Mouse (Mus musculus): ENCODE measurements around the gene Ganc. TPM values are rescaled to one million over a fixed set of nuclear protein-coding genes. Genes with fewer than 3 reads are reported as not detected.

Ganc gene
- polyA plus RNA-seq, 1 experiment from 2014 or later = 10.0 TPM

DNA sequence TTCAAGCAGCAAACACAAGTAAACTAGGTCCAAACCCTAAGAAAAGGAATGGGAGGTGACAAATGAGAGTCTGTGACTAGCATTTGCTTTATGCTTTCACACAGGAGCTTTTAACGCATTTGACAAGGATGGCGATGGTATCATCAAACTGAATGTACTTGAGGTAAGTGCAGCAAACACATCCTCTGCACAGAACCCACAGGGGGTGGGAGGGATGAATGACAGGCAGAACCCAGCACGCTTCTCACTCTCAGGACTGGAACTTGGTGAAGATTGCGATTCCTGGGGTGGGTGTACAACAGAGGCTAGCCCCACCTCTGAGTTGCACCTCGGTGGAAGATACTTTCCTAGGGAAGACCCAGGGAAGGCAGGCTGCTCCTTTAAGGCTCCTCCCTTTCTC, 100.3 kb downstream of the Ganc start:
- no peak overlapping the region for H3K4me2 ChIP-seq (replicated peaks)
- ATAC-seq (ENCODE audit: low FRiP score, low read depth) = no peak
- H3K4me1 ChIP-seq = peaks cover 7% of the 10 kb centered on the region; the same call in 1 of the 2 replicates
- 90% methylated on average over 5 of the region's 5 CpGs for WGBS
- H3K27me3 ChIP-seq = no peaks in the 10 kb centered on the region
- H3K27ac ChIP-seq (replicated peaks) = no peak overlapping the region
- no peak overlapping the region for H3K4me3 ChIP-seq
- no peaks in the 10 kb centered on the region for H3K9me3 ChIP-seq
- H3K9ac ChIP-seq (replicated peaks) = no peak overlapping the region
- peaks cover 30% of the 10 kb centered on the region for H3K36me3 ChIP-seq

Other genes starting within 250 kb of the Ganc start
- gene Ehd4, start 249.3 kb upstream of the Ganc start, polyA plus RNA-seq (2016; fragmentation: Nextera tagmentation; extraction: Ambion mirVana) = 17.5 and 22.8 TPM in 2 replicates
- 0.13 and 0.19 TPM in 2 replicates for gene Pla2g4e, start 158.6 kb upstream of the Ganc start, polyA plus RNA-seq (2016; fragmentation: Nextera tagmentation; extraction: Ambion mirVana)
- not detected in 2 replicates for gene Pla2g4d, start 114.7 kb upstream of the Ganc start, polyA plus RNA-seq (2016; fragmentation: Nextera tagmentation; extraction: Ambion mirVana)
- gene Pla2g4f, start 89.7 kb upstream of the Ganc start, polyA plus RNA-seq (2016; fragmentation: Nextera tagmentation; extraction: Ambion mirVana) = 0.06 TPM in 1 of 2 replicates, not detected in the other
- gene Vps39, start 50.8 kb upstream of the Ganc start, polyA plus RNA-seq (2016; fragmentation: Nextera tagmentation; extraction: Ambion mirVana) = 42.2 and 43.6 TPM in 2 replicates
- 7.1 and 9.5 TPM in 2 replicates for gene Tmem87a, start 217 bp downstream of the Ganc start, polyA plus RNA-seq (2016; fragmentation: Nextera tagmentation; extraction: Ambion mirVana)
- gene Capn3, start 52.1 kb downstream of the Ganc start, polyA plus RNA-seq (2016; fragmentation: Nextera tagmentation; extraction: Ambion mirVana) = 2.5 and 4.0 TPM in 2 replicates
- gene Zfp106, start 159.9 kb downstream of the Ganc start, polyA plus RNA-seq (2016; fragmentation: Nextera tagmentation; extraction: Ambion mirVana) = 63.6 and 66.4 TPM in 2 replicates
- gene Snap23, start 163.8 kb downstream of the Ganc start, polyA plus RNA-seq (2016; fragmentation: Nextera tagmentation; extraction: Ambion mirVana) = 34.9 and 38.1 TPM in 2 replicates
- 33.5 and 35.3 TPM in 2 replicates for gene Haus2, start 205.5 kb downstream of the Ganc start, polyA plus RNA-seq (2016; fragmentation: Nextera tagmentation; extraction: Ambion mirVana)
- 34.5 and 36.3 TPM in 2 replicates for gene Lrrc57, start 205.6 kb downstream of the Ganc start, polyA plus RNA-seq (2016; fragmentation: Nextera tagmentation; extraction: Ambion mirVana)
- 4.1 and 5.3 TPM in 2 replicates for gene Stard9, start 225.2 kb downstream of the Ganc start, polyA plus RNA-seq (2016; fragmentation: Nextera tagmentation; extraction: Ambion mirVana)

Measured in midbrain, embryonic 12.5 days (tissue).